ENCODE assay signal across 25 mouse cellular contexts in the genomic region with DNA sequence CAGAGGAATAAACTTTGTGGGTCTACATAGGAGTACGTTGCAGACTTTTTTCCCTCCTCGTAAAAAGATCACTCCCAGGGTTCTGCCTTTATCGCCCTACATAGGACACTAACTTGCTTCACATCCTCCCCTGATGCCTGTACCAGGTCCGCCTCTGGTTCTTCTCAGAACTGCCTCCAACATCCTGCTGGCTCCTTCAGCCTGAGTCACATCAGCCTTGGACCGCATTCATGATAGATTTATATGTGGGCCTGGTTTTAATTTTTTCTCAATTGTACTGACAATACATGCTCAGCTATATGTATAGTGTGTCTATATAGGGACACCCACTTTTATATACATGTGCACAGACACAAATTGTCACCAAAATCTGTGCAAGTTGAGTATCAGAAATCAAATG. TPM values are rescaled to one million over a fixed set of nuclear protein-coding genes. Genes with fewer than 3 reads are reported as not detected.
DNase-seq lines count a peak whose midpoint lies in the region; ATAC-seq and TF ChIP-seq lines count a peak whose summit lies in the region.
"Had no signal": no experiment of that assay in that cellular context is flagged by ENCODE, and none has a peak within 500 bp of the region (broad histone marks: within the 10 kb centered on the region; RNA-seq: fewer than 3 reads in every experiment).

No protein-coding gene starts in this region.

- no peaks in the 10 kb centered on the region for H3K9me3 ChIP-seq in heart, embryonic 10.5 days
- no peaks in the 10 kb centered on the region for H3K9me3 ChIP-seq in neural tube, embryonic 12.5 days
- no peaks in the 10 kb centered on the region for H3K9me3 ChIP-seq in neural tube, embryonic 15.5 days (replicated peaks)
- H3K9me3 ChIP-seq: embryonic facial prominence, embryonic 12.5 days; forebrain, embryonic 12.5 days; heart, embryonic 15.5 days; intestine, embryonic 15.5 days had no signal

- no peak for ATAC-seq in neural tube, embryonic 12.5 days (ENCODE audit: low FRiP score, low read depth)
- ATAC-seq in neural tube, embryonic 15.5 days (ENCODE audit: low FRiP score) = no peak
- ATAC-seq: activated CD4-positive, CD25-positive, alpha-beta regulatory T cell, adult 4 months; intestine, embryonic 15.5 days had no signal

- H3K4me3 ChIP-seq in heart, embryonic 10.5 days = no peak overlapping the region
- H3K4me3 ChIP-seq in neural tube, embryonic 12.5 days = no peak overlapping the region
- no peak overlapping the region for H3K4me3 ChIP-seq in neural tube, embryonic 15.5 days (replicated peaks)
- H3K4me3 ChIP-seq in cerebellum, adult 2 months (replicated peaks; ENCODE audit: insufficient read depth, low read depth, low read length) = no peak overlapping the region
- H3K4me3 ChIP-seq: embryonic facial prominence, embryonic 12.5 days; forebrain, embryonic 12.5 days; heart, embryonic 15.5 days; intestine, embryonic 15.5 days; layer of hippocampus, adult 2 months; myocyte had no signal

- H3K27ac ChIP-seq in heart, embryonic 10.5 days = peak overlapping the region; percentile 30; the same call in 1 of the 2 replicates
- H3K27ac ChIP-seq in neural tube, embryonic 12.5 days = peak overlapping the region; percentile 48; the same call in 1 of the 2 replicates
- H3K27ac ChIP-seq in neural tube, embryonic 15.5 days (replicated peaks) = no peak overlapping the region
- no peak overlapping the region for H3K27ac ChIP-seq in cerebellum, adult 2 months (ENCODE audit: insufficient read depth, low read length)
- H3K27ac ChIP-seq: embryonic facial prominence, embryonic 12.5 days; forebrain, embryonic 12.5 days; heart, embryonic 15.5 days; layer of hippocampus, adult 2 months; liver, embryonic 14.5 days; stomach, postnatal 0 days had no signal

- peaks cover 25% of the 10 kb centered on the region for H3K36me3 ChIP-seq in heart, embryonic 10.5 days
- H3K36me3 ChIP-seq in neural tube, embryonic 12.5 days = peaks cover 17% of the 10 kb centered on the region
- no peaks in the 10 kb centered on the region for H3K36me3 ChIP-seq in neural tube, embryonic 15.5 days
- H3K36me3 ChIP-seq: embryonic facial prominence, embryonic 12.5 days; intestine, embryonic 15.5 days had no signal

- H3K4me2 ChIP-seq in neural tube, embryonic 12.5 days (replicated peaks) = no peak overlapping the region
- no peak overlapping the region for H3K4me2 ChIP-seq in neural tube, embryonic 15.5 days
- H3K4me2 ChIP-seq: embryonic facial prominence, embryonic 12.5 days; forebrain, embryonic 12.5 days; heart, embryonic 15.5 days; intestine, embryonic 15.5 days; lung, embryonic 14.5 days had no signal

- 82% methylated on average over 5 of the region's 5 CpGs for WGBS in heart, embryonic 10.5 days
- 78% methylated on average over 5 of the region's 5 CpGs for WGBS in neural tube, embryonic 12.5 days
- 65% methylated on average over 5 of the region's 5 CpGs for WGBS in neural tube, embryonic 15.5 days
- 95% methylated on average over 5 of the region's 5 CpGs for WGBS in cerebellum, adult 2 months

- peak; percentile 60 for DNase-seq in adrenal gland, adult 2 months
- no peak for DNase-seq in adrenal gland, adult 8-10 months
- DNase-seq in heart, embryonic 10.5 days (ENCODE audit: low spot score) = no peak
- DNase-seq in heart, postnatal 25 days (ENCODE audit: low spot score) = no peak
- no peak for DNase-seq in kidney, adult 8-10 months
- DNase-seq in cerebellum, adult 2 months = no peak
- DNase-seq: cerebellum, adult 11 months; cerebellum, postnatal 10 days; kidney, adult 9 months; lung, embryonic 14.5 days; midbrain, embryonic 14.5 days; right cerebral cortex, postnatal 14 days; thymus, adult 2 months had no signal

- no peak overlapping the region for H3K9ac ChIP-seq in neural tube, embryonic 12.5 days
- no peak overlapping the region for H3K9ac ChIP-seq in neural tube, embryonic 15.5 days (replicated peaks)
- H3K9ac ChIP-seq: embryonic facial prominence, embryonic 12.5 days; forebrain, embryonic 12.5 days; heart, embryonic 15.5 days; intestine, embryonic 15.5 days; liver, embryonic 14.5 days; lung, embryonic 14.5 days had no signal

- TF ChIP-seq POLR2A in cerebellum, adult 2 months (IDR thresholded peaks at IDR 0.05; ENCODE audit: borderline replicate concordance, insufficient read depth, low read length) = no peak

- no peaks in the 10 kb centered on the region for H3K27me3 ChIP-seq in heart, embryonic 10.5 days (ENCODE audit: insufficient read depth, poor library complexity, severe bottlenecking)
- no peaks in the 10 kb centered on the region for H3K27me3 ChIP-seq in neural tube, embryonic 12.5 days (replicated peaks)
- no peaks in the 10 kb centered on the region for H3K27me3 ChIP-seq in neural tube, embryonic 15.5 days (replicated peaks)
- H3K27me3 ChIP-seq in cerebellum, adult 2 months (ENCODE audit: control insufficient read depth, insufficient read depth, low read length) = no peaks in the 10 kb centered on the region
- H3K27me3 ChIP-seq: embryonic facial prominence, embryonic 12.5 days; forebrain, embryonic 12.5 days; heart, embryonic 15.5 days; intestine, embryonic 15.5 days had no signal

- peaks cover 80% of the 10 kb centered on the region for H3K4me1 ChIP-seq in heart, embryonic 10.5 days
- peaks cover 75% of the 10 kb centered on the region for H3K4me1 ChIP-seq in neural tube, embryonic 12.5 days
- H3K4me1 ChIP-seq in neural tube, embryonic 15.5 days = peaks cover 73% of the 10 kb centered on the region
- H3K4me1 ChIP-seq in cerebellum, adult 2 months (ENCODE audit: control insufficient read depth, insufficient read depth, low read length) = peaks cover 28% of the 10 kb centered on the region

- no peak for TF ChIP-seq CTCF in cerebellum, adult 2 months (IDR thresholded peaks at IDR 0.05; ENCODE audit: borderline replicate concordance, insufficient read depth, low read depth, low read length)

- intact Hi-C loops in heart, postnatal 25 days (cut with DNase I) = no loop called here

RNA-seq across cellular contexts. Expression of a gene that starts 14.0 kb away (rescaled TPM):
- total RNA-seq in adrenal gland, adult 2 months (2021) = 10 to 100 TPM; 48.1 to 57.7 TPM
- 156 and 192 TPM in 2 replicates for polyA plus RNA-seq in adrenal gland, adult 2 months (2012; rRNA removed)
- total RNA-seq in adrenal gland, adult 8-10 months (2022) = 10 to 100 TPM; 39.5 to 48.5 (median 45.8) TPM
- polyA plus RNA-seq in heart, embryonic 10.5 days (2016; fragmentation: Nextera tagmentation; extraction: Ambion mirVana) = 64.2 and 67.0 TPM in 2 replicates
- 10 to 100 TPM; 15.6 to 18.9 TPM for total RNA-seq in heart, postnatal 25 days (2021)
- 50.7 and 53.9 TPM in 2 replicates for polyA plus RNA-seq in neural tube, embryonic 12.5 days (2016; fragmentation: Nextera tagmentation; extraction: Ambion mirVana)
- polyA plus RNA-seq in neural tube, embryonic 15.5 days (2015; fragmentation: Nextera tagmentation; extraction: Ambion mirVana) = 22.0 and 29.3 TPM in 2 replicates
- polyA plus RNA-seq in cerebellum, adult 2 months (2012; rRNA removed) = 11.3 and 13.1 TPM in 2 replicates
- total RNA-seq: hematopoietic stem cell, adult 5-6 weeks had no signal

Comparison
In these comparisons a context has a peak if more than half of its experiments do, and no peak if none do; other contexts are left out.
1. H3K27ac ChIP-seq: peak in heart, embryonic 10.5 days (single experiment) and neural tube, embryonic 12.5 days (single experiment); none in neural tube, embryonic 15.5 days (single experiment) and cerebellum, adult 2 months (single experiment).